Mouse (Mus musculus): ENCODE measurements around the gene Dyx1c1. TPM values are rescaled to one million over a fixed set of nuclear protein-coding genes. Genes with fewer than 3 reads are reported as not detected.
A peak's percentile ranks its signal among the peaks of the same experiment; 100 is the strongest.

Dyx1c1 gene
- total RNA-seq (2014; rRNA removed) = 1.8 and 3.0 TPM in 2 replicates
- 2.7 TPM in 2 replicates for polyA plus RNA-seq (2015; fragmentation: Nextera tagmentation; extraction: Ambion mirVana)

DNA sequence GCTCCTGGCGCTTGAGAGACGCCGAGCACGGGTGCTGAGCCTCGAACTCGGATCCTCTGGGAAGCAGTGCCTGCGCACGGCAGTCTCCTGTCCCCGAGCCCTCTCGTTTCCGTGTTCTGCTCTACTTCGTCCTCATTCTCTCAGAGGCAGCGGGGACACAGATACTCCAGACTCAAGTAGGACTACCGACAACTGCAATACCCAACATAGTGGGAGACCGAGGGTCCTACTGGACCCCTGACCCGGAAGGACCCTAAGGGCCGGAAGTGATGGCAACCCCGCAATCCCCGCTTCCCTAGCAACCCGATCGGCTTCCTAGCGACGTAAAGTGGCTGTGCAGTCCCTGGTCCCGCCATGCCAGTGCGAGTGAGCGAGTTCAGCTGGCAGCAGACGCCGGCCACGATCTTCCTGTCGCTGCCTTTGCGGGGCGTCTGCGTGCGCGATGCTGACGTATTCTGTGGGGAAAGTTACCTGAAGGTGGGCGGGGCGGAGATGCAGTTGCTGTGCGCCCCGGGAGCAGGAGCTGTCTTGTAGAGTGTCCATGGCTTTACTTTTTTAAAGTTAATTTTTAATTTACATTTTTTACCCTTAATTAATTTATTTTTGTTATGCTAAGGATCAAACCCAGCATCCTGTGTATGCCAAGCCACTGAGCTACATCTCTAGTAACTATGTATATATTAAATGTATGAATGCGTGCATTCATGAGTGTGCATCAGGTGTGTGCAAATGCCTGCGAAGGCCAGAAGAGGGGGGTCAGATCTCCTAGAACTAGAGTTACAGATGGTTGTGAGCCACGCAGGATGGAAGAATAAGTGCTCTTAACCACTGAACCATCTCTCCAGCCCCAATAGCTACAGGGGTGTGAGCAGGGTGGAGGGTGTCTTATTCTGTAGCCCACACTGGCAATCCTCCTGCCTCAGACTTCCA lies at the start of gene Dyx1c1, which contains the start of gene Gm44503:
TSS of gene Dyx1c1 (plus strand) at position 265 of the 930 bp plus-strand sequence.
TSS of gene Gm44503 (plus strand) at position 332 of the 930 bp plus-strand sequence.
- ATAC-seq (ENCODE audit: low FRiP score) = peak; percentile 93
- Histone ChIP-seq H3K27me3 (ENCODE audit: insufficient read depth, low read length) (no peaks in the 10 kb centered on the region), H3K4me3 (ENCODE audit: low read depth, low read length) (peak within 1 kb of the TSS; percentile 58), H3K4me1 (ENCODE audit: insufficient read depth, low read length) (no peaks in the 10 kb centered on the region), H3K4me2 (ENCODE audit: low read depth, low read length, poor library complexity, severe bottlenecking) (peak within 1 kb of the TSS; percentile 73), H3K27ac (ENCODE audit: low read depth, low read length) (peak within 1 kb of the TSS; percentile 58; the same call in 1 of the 2 replicates), H3K9me3 (ENCODE audit: low read length) (no peaks in the 10 kb centered on the region), H3K36me3 (ENCODE audit: insufficient read depth, low read length) (no peaks in the 10 kb centered on the region), H3K9ac (replicated peaks; ENCODE audit: low read length, poor library complexity, severe bottlenecking) (peak within 1 kb of the TSS; percentile 55)
- peak; percentile 52 for TF ChIP-seq CTCF (IDR thresholded peaks at IDR 0.05)
- DNase-seq (ENCODE audit: low spot score) = peak; percentile 94
- 2% methylated on average over 43 of the region's 43 CpGs for WGBS

DNA sequence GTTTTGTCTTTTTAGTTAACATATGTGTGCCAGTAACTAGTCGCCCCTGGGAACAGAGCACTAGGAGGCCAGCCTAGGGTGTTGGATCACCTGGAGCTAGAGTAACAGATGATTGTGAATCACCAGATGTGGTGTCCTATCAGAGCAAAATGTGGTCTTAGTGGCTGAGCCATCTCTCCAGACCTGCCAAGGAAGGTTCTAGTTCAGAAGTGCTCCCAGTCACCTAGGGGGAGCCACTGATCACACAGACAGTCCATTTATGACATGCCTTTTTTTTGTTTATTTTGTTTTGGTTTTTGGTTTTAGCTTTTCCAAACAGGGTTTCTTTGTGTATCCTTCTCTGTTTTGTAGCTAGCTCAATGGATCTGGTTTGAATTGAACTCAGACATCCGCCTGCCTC lies 47.2 kb upstream of the Dyx1c1 start:
- H3K27me3 ChIP-seq (ENCODE audit: insufficient read depth, low read length) = no peaks in the 10 kb centered on the region

DNA sequence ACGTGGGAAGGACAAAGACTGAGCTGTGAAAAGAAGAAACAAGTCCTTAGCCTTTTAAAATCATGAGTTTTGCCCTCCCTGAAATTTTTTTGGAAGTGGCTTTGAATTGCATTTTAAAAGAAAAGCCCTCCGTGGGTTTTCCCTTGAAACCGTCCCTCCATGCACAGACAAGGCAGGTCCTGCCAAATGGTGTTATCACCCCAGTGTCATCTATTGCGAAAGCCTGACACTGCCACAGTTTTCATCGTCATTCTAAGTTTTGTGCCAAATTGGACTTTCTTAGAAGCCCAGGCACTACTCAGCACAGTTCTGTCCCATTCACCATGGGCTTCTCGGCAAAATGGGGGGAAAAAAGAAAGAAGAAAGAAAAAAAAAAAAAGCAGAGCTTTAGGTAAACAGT lies 45.0 kb upstream of the Dyx1c1 start:
- DNase-seq (ENCODE audit: low spot score) = no peak
- 70% methylated on average over 6 of the region's 6 CpGs for WGBS

More for the DNA sequence above, 47.2 kb upstream of the Dyx1c1 start:
- ATAC-seq (ENCODE audit: low FRiP score) = no peak
- no peaks in the 10 kb centered on the region for H3K4me1 ChIP-seq (ENCODE audit: insufficient read depth, low read length)
- H3K9ac ChIP-seq (replicated peaks; ENCODE audit: low read length, poor library complexity, severe bottlenecking) = no peak overlapping the region
- H3K4me3 ChIP-seq (ENCODE audit: low read depth, low read length) = no peak overlapping the region
- 91% methylated on average over 2 of the region's 2 CpGs for WGBS
- no peak for DNase-seq (ENCODE audit: low spot score)
- no peaks in the 10 kb centered on the region for H3K36me3 ChIP-seq (ENCODE audit: insufficient read depth, low read length)
- TF ChIP-seq CTCF (IDR thresholded peaks at IDR 0.05) = no peak
- H3K27ac ChIP-seq (ENCODE audit: low read depth, low read length) = no peak overlapping the region
- no peak overlapping the region for H3K4me2 ChIP-seq (ENCODE audit: low read depth, low read length, poor library complexity, severe bottlenecking)
- H3K9me3 ChIP-seq (ENCODE audit: low read length) = no peaks in the 10 kb centered on the region

DNA sequence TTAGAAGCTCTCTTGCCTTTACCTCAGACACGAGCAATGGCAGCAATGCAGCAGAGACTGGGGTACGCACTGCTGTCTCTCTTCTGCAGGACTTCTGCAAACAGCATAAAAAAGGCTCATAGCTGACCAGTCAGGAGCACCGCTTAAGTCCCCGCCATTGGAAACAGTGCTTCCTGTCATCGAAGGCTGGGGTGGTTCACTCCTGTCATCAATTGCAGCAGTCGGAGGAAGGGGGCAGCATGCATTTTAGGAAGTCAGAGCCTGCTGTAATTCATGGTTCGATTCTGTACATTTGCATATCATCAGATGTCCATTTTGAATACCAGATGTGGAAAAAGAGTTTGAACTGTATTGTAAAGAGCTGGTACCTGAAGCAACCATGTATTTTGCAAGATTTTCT lies 42.9 kb upstream of the Dyx1c1 start:
- Histone ChIP-seq H3K27ac (ENCODE audit: low read depth, low read length) (no peak overlapping the region), H3K4me3 (ENCODE audit: low read depth, low read length) (no peak overlapping the region), H3K27me3 (ENCODE audit: insufficient read depth, low read length) (no peaks in the 10 kb centered on the region), H3K36me3 (ENCODE audit: insufficient read depth, low read length) (no peaks in the 10 kb centered on the region), H3K4me1 (ENCODE audit: insufficient read depth, low read length) (no peaks in the 10 kb centered on the region), H3K9me3 (ENCODE audit: low read length) (no peaks in the 10 kb centered on the region), H3K4me2 (ENCODE audit: low read depth, low read length, poor library complexity, severe bottlenecking) (no peak overlapping the region), H3K9ac (replicated peaks; ENCODE audit: low read length, poor library complexity, severe bottlenecking) (no peak overlapping the region)
- no peak for ATAC-seq (ENCODE audit: low FRiP score)
- WGBS = 68% methylated on average over 7 of the region's 7 CpGs
- DNase-seq (ENCODE audit: low spot score) = no peak
- peak; percentile 9; the same call in 1 of the 2 replicates for TF ChIP-seq CTCF (IDR thresholded peaks at IDR 0.05)

More for the DNA sequence above, 45.0 kb upstream of the Dyx1c1 start:
- TF ChIP-seq CTCF (IDR thresholded peaks at IDR 0.05) = no peak
- H3K9ac ChIP-seq (replicated peaks; ENCODE audit: low read length, poor library complexity, severe bottlenecking) = no peak overlapping the region
- no peak for ATAC-seq (ENCODE audit: low FRiP score)
- H3K36me3 ChIP-seq (ENCODE audit: insufficient read depth, low read length) = no peaks in the 10 kb centered on the region
- H3K4me3 ChIP-seq (ENCODE audit: low read depth, low read length) = no peak overlapping the region
- H3K9me3 ChIP-seq (ENCODE audit: low read length) = no peaks in the 10 kb centered on the region
- no peak overlapping the region for H3K27ac ChIP-seq (ENCODE audit: low read depth, low read length)
- H3K27me3 ChIP-seq (ENCODE audit: insufficient read depth, low read length) = no peaks in the 10 kb centered on the region
- H3K4me1 ChIP-seq (ENCODE audit: insufficient read depth, low read length) = no peaks in the 10 kb centered on the region
- no peak overlapping the region for H3K4me2 ChIP-seq (ENCODE audit: low read depth, low read length, poor library complexity, severe bottlenecking)

- H3K9ac ChIP-seq (replicated peaks; ENCODE audit: low read length, poor library complexity, severe bottlenecking) = no peak overlapping the region
- no peak for DNase-seq (ENCODE audit: low spot score)
- H3K27ac ChIP-seq (ENCODE audit: low read depth, low read length) = no peak overlapping the region
- no peaks in the 10 kb centered on the region for H3K9me3 ChIP-seq (ENCODE audit: low read length)
- TF ChIP-seq CTCF (IDR thresholded peaks at IDR 0.05) = no peak
- H3K4me2 ChIP-seq (ENCODE audit: low read depth, low read length, poor library complexity, severe bottlenecking) = no peak overlapping the region
- no peaks in the 10 kb centered on the region for H3K36me3 ChIP-seq (ENCODE audit: insufficient read depth, low read length)
- peaks cover 6% of the 10 kb centered on the region for H3K4me1 ChIP-seq (ENCODE audit: insufficient read depth, low read length)
- WGBS = 78% methylated on average over 3 of the region's 3 CpGs
- H3K27me3 ChIP-seq (ENCODE audit: insufficient read depth, low read length) = no peaks in the 10 kb centered on the region
- H3K4me3 ChIP-seq (ENCODE audit: low read depth, low read length) = no peak overlapping the region
- ATAC-seq (ENCODE audit: low FRiP score) = no peak
Observed at GRCm38 (mm10) chr9:72923068-72923467, 35.5 kb upstream of the Dyx1c1 start.

All from midbrain, postnatal 0 days (tissue).